Mouse (Mus musculus) left cerebral cortex, adult 18-20 months (tissue): ENCODE data around the gene Scimp. TPM values are rescaled to one million over a fixed set of nuclear protein-coding genes. Genes with fewer than 3 reads are reported as not detected.

Experiments
- DNase-seq, 2 experiments: peaks; one replicate each; pipeline ENCODE4 v3.0.0; 2021 to 2022; ENCODE audit warnings: low spot score in 2 of 2, mixed read lengths in 1 of 2
- long read RNA-seq, 2 experiments: library from polyadenylated mRNA; stranded (forward); transcript quantifications; one replicate each; pipeline ENCODE4 v2.0.0; 2021
- total RNA-seq, 2 experiments: library from RNA; stranded (reverse); gene quantifications; 2 replicates each; pipeline ENCODE4 v1.2.3; 2021

The Scimp gene
- not detected for total RNA-seq
- long read RNA-seq, experiment 1, result 0 reads
- long read RNA-seq, experiment 2, result 0 reads

GRCm38 (mm10) chr11:70812365-70812764 is at the start of gene Scimp:
Scimp (minus strand) TSS chr11:70812586.
- DNase-seq, result no peak

- DNase-seq, result no peak
Observed at GRCm38 (mm10) chr11:70860371-70860770, 48.0 kb upstream of the Scimp start.

GRCm38 (mm10) chr11:70846029-70846428 is 33.6 kb upstream of the Scimp start:
- no peak for DNase-seq

- no peak for DNase-seq
Observed at GRCm38 (mm10) chr11:70845457-70845978, 33.1 kb upstream of the Scimp start.

GRCm38 (mm10) chr11:70844559-70845456 is 32.4 kb upstream of the Scimp start, which contains the start of gene Rabep1:
Rabep1 (plus strand) TSS chr11:70844778.
- peak; percentile 95 to 96 for DNase-seq

GRCm38 (mm10) chr11:70843701-70844551 is 31.5 kb upstream of the Scimp start:
- peak in 1 of 2 experiments; percentile 24 for DNase-seq

- no peak for DNase-seq
Observed at GRCm38 (mm10) chr11:70842983-70843382, 30.6 kb upstream of the Scimp start.

GRCm38 (mm10) chr11:70838610-70839009 is 26.2 kb upstream of the Scimp start:
- DNase-seq, result no peak

- DNase-seq, result no peak
Observed at GRCm38 (mm10) chr11:70837031-70837430, 24.6 kb upstream of the Scimp start.

- DNase-seq, result peak in 1 of 2 experiments; percentile 43
Observed at GRCm38 (mm10) chr11:70835381-70835831, 23.0 kb upstream of the Scimp start.

- DNase-seq, result no peak
Observed at GRCm38 (mm10) chr11:70833831-70834230, 21.4 kb upstream of the Scimp start.

GRCm38 (mm10) chr11:70833408-70833807 is 21.0 kb upstream of the Scimp start:
- DNase-seq, result no peak

GRCm38 (mm10) chr11:70831201-70831600 is 18.8 kb upstream of the Scimp start:
- no peak for DNase-seq

GRCm38 (mm10) chr11:70828975-70829615 is 16.7 kb upstream of the Scimp start:
- no peak for DNase-seq

GRCm38 (mm10) chr11:70826207-70826606 is 13.8 kb upstream of the Scimp start:
- DNase-seq, result no peak

GRCm38 (mm10) chr11:70821728-70822591 is 9.6 kb upstream of the Scimp start:
- no peak for DNase-seq

- no peak for DNase-seq
Observed at GRCm38 (mm10) chr11:70820120-70820519, 7.7 kb upstream of the Scimp start.

- no peak for DNase-seq
Observed at GRCm38 (mm10) chr11:70816770-70817169, 4.4 kb upstream of the Scimp start.

- DNase-seq, result peak; percentile 43 to 59
Observed at GRCm38 (mm10) chr11:70815498-70816078, 3.2 kb upstream of the Scimp start.

GRCm38 (mm10) chr11:70815071-70815470 is 2.7 kb upstream of the Scimp start:
- no peak for DNase-seq
